Mouse (Mus musculus) kidney, postnatal 0 days (tissue): ENCODE measurements around the gene Dbt. TPM values are rescaled to one million over a fixed set of nuclear protein-coding genes. Genes with fewer than 3 reads are reported as not detected.

Experiments used
- ATAC-seq: fragments of 200-750 bp; cut with Nextera tagmentation; replicated peaks from 2 replicates; pipeline ENCODE4 v1.8.0; 2017; ENCODE audit warnings: low read depth, moderate number of reproducible peaks, moderate TSS enrichment, moderate library complexity; ENCODE audit not compliant: low FRiP score
- DNase-seq: peaks from one replicate; pipeline ENCODE4 v3.0.0-alpha.2; 2016; ENCODE audit warnings: low spot score
- H3K27ac ChIP-seq: fragments of 300-500 bp; sonication (generic); 2 replicates; pipeline ENCODE4 v1.5.1; 2014; ENCODE audit warnings: mild to moderate bottlenecking
- H3K27me3 ChIP-seq: fragments of 300-500 bp; sonication (generic); 2 replicates; pipeline ENCODE4 v1.6.1; 2014; ENCODE audit warnings: low read length, mixed read lengths; ENCODE audit not compliant: insufficient read depth
- H3K36me3 ChIP-seq: fragments of 300-500 bp; sonication (generic); 2 replicates; pipeline ENCODE4 v1.6.1; 2014; ENCODE audit warnings: low read length, mixed read lengths; ENCODE audit not compliant: insufficient read depth
- H3K4me1 ChIP-seq: fragments of 300-500 bp; sonication (generic); replicated peaks from 2 replicates; pipeline ENCODE4 v1.6.1; 2014; ENCODE audit warnings: antibody characterized with exemption, low read length, mixed read lengths; ENCODE audit not compliant: insufficient read depth
- H3K4me2 ChIP-seq: fragments of 300-500 bp; sonication (generic); 2 replicates; pipeline ENCODE4 v1.6.1; 2014; ENCODE audit warnings: mild to moderate bottlenecking, low read length, moderate library complexity, mixed read lengths
- H3K4me3 ChIP-seq: fragments of 300-500 bp; sonication (generic); replicated peaks from 2 replicates; pipeline ENCODE4 v1.5.1; 2014; ENCODE audit warnings: low read depth, low read length
- H3K9ac ChIP-seq: fragments of 300-500 bp; sonication (generic); 2 replicates; pipeline ENCODE4 v1.6.1; 2014; ENCODE audit warnings: low read depth, low read length
- H3K9me3 ChIP-seq: fragments of 300-500 bp; sonication (generic); replicated peaks from 2 replicates; pipeline ENCODE4 v1.6.1; 2016; ENCODE audit warnings: low read length, inconsistent platforms, mixed read lengths
- CTCF ChIP-seq: IDR thresholded peaks from 2 replicates; pipeline ENCODE4 v1.5.1; 2016; ENCODE audit warnings: antibody characterized with exemption, low read depth, mild to moderate bottlenecking, moderate library complexity
- WGBS: fragments of 180-500 bp; shearing (Covaris S2); extraction: QIAGEN DNeasy Blood & Tissue Kit; methylation state at CpG from one replicate; pipeline ENCODE4 v1.1.7; 2014; 5-methylcytosine and 5-hydroxymethylcytosine counted together
- polyA plus RNA-seq: library from polyadenylated mRNA; unstranded; fragments of >200 nt; fragmentation: Nextera tagmentation; extraction: Ambion mirVana; gene quantifications from 2 replicates; pipeline ENCODE4 v1.2.1, GENCODE M21; 2015

Dbt gene
- polyA plus RNA-seq, 1 experiment from 2014 or later, result 12.6 TPM

DNA sequence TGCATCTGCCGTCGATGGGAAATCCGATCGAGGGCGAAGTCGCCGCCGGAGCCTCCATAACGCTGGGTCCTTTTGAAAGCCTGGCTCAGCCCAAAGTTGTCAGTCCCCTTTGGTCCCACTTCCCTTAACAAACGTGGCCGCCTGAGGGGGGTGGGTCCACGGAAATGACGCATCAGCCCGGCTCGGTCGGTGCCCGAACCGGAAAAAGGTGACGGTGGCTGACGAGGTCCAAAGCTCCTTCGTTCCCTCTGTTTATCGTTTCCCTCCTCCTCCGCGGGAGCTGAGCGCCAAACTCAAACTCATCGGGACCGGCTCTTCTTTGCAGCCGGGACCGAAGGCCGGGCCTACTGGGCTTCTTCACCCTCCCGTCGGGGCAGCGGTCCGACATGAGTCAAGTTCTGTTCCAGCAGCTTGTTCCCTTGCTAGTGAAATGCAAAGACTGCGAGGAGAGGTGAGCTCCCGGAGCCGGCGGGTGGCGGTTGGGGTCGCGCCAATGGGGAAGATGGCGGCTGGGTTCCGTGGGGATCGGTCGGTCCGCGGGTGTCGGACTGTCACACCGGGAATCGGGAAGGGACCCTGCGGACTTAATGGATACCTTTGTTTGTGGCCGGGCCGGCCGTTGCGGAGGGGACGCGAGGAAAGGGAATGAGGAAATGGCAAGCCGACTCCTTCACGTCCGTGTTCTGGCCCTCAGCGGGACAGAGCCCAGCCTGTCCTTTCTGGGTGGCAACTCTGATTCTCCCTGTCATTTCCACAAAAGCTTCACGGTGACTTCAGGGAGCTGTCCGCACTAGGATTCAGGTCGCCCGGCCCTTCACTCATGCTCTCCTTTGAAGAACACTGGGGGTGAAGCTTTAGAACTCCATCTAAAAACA is 82.1 kb downstream of the Dbt start, which contains the start of gene Sass6:
TSS of gene Sass6 (plus strand) at position 255 of the 875 bp plus-strand sequence.
- H3K4me2 ChIP-seq, result peak within 1 kb of the TSS; percentile 83
- under 1% methylated on average over 65 of the region's 65 CpGs for WGBS
- H3K9ac ChIP-seq, result peak within 1 kb of the TSS; percentile 80
- no peaks in the 10 kb centered on the region for H3K27me3 ChIP-seq
- H3K36me3 ChIP-seq, result peaks cover 12% of the 10 kb centered on the region; the same call in 1 of the 2 replicates
- peak within 1 kb of the TSS; percentile 80 for H3K4me3 ChIP-seq
- ATAC-seq (peak; percentile 98), DNase-seq (peak; percentile 98)
- peak within 1 kb of the TSS; percentile 85 for H3K27ac ChIP-seq
- H3K4me1 ChIP-seq, result no peaks in the 10 kb centered on the region
- no peaks in the 10 kb centered on the region for H3K9me3 ChIP-seq
- no peak for TF ChIP-seq CTCF

DNA sequence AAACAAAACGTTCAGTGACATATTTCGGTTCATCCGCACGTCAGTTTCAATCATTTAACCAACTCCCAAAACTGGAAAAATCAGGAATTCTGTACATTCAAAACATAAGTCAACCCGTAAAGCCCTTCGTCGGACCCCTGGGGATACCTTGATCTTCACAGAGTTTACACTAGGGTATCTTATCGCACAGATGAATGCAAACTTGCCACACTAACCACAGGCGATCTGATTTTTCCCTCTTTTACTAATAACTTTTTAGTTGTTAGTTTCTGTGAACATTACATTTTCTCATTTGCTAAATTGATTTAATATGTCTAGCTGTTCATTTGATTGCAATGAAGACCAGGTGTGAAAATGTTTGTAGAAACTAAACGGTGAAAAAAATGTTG is 82.7 kb downstream of the Dbt start:
- no peak for DNase-seq

More for the DNA sequence above, 82.7 kb downstream of the Dbt start:
- TF ChIP-seq CTCF, result no peak
- Histone ChIP-seq H3K27ac (no peak overlapping the region), H3K4me3 (peak overlapping the region; percentile 80), H3K4me1 (no peaks in the 10 kb centered on the region), H3K9ac (peak overlapping the region; percentile 72), H3K36me3 (peaks cover 7% of the 10 kb centered on the region; the same call in 1 of the 2 replicates), H3K9me3 (no peaks in the 10 kb centered on the region), H3K4me2 (peak overlapping the region; percentile 83), H3K27me3 (no peaks in the 10 kb centered on the region)
- no peak for ATAC-seq
- WGBS, result 6% methylated on average over 10 of the region's 10 CpGs

Other genes starting within 250 kb of the Dbt start
- 12.8 and 12.9 TPM in 2 replicates for gene Cdc14a, start 89.0 kb upstream of the Dbt start, polyA plus RNA-seq
- gene Rtca, start 4.9 kb upstream of the Dbt start, polyA plus RNA-seq, result 73.1 and 78.4 TPM in 2 replicates
- gene Lrrc39, start 49.9 kb downstream of the Dbt start, polyA plus RNA-seq, result 0.39 and 0.42 TPM in 2 replicates
- gene Sass6, start 81.9 kb downstream of the Dbt start, polyA plus RNA-seq, result 10.0 and 11.4 TPM in 2 replicates
- gene Trmt13, start 101.5 kb downstream of the Dbt start, polyA plus RNA-seq, result 15.9 and 18.5 TPM in 2 replicates
- gene Mfsd14a, start 149.6 kb downstream of the Dbt start, polyA plus RNA-seq, result 93.9 and 94.0 TPM in 2 replicates
- not detected in 2 replicates for gene Gm43191, start 168.2 kb downstream of the Dbt start, polyA plus RNA-seq
- 14.8 and 15.0 TPM in 2 replicates for gene Slc35a3, start 199.8 kb downstream of the Dbt start, polyA plus RNA-seq